8 mouse cellular contexts compared by ENCODE assay signal in genomic region chr15:81670231-81670640, GRCm38 (mm10). TPM values are rescaled to one million over a fixed set of nuclear protein-coding genes. Genes with fewer than 3 reads are reported as not detected.
DNase-seq lines count a peak whose midpoint lies in the region; ATAC-seq and TF ChIP-seq lines count a peak whose summit lies in the region.

No protein-coding gene starts in this region.

- H3K9ac ChIP-seq in hindbrain, embryonic 11.5 days (ENCODE audit: low read depth, low read length): no peak overlapping the region
- no peak overlapping the region for H3K9ac ChIP-seq in hindbrain, embryonic 13.5 days
- H3K9ac ChIP-seq in neural tube, embryonic 13.5 days: no peak overlapping the region

- TF ChIP-seq POLR2A in embryonic fibroblast, embryonic 13.5 days (IDR thresholded peaks at IDR 0.05; ENCODE audit: low read depth, low read length): no peak

- no peak for ATAC-seq in hindbrain, embryonic 11.5 days (ENCODE audit: low FRiP score)
- ATAC-seq in hindbrain, embryonic 13.5 days (ENCODE audit: low FRiP score): no peak
- peak; percentile 27; the same call in 1 of the 2 replicates for ATAC-seq in neural tube, embryonic 13.5 days (ENCODE audit: low read depth)

- no peaks in the 10 kb centered on the region for H3K4me1 ChIP-seq in hindbrain, embryonic 11.5 days (replicated peaks; ENCODE audit: control insufficient read depth, insufficient read depth, low read length)
- peaks cover under 1% of the 10 kb centered on the region for H3K4me1 ChIP-seq in hindbrain, embryonic 13.5 days (replicated peaks)
- peaks cover 47% of the 10 kb centered on the region for H3K4me1 ChIP-seq in E14TG2a.4 (replicated peaks; ENCODE audit: low read depth, low read length)
- no peaks in the 10 kb centered on the region for H3K4me1 ChIP-seq in embryonic fibroblast, embryonic 13.5 days (ENCODE audit: control insufficient read depth, insufficient read depth, low read length)
- H3K4me1 ChIP-seq in neural tube, embryonic 13.5 days (replicated peaks): peaks cover under 1% of the 10 kb centered on the region; the same call in 1 of the 2 replicates

- peak; percentile 63 for TF ChIP-seq CTCF in E14TG2a.4 (conservative IDR thresholded peaks at IDR 0.05; ENCODE audit: low read length)
- peak; percentile 51; the same call in 1 of the 2 replicates for TF ChIP-seq CTCF in embryonic fibroblast, embryonic 13.5 days (IDR thresholded peaks at IDR 0.05; ENCODE audit: borderline replicate concordance, insufficient read depth, low read length)

- H3K27me3 ChIP-seq in hindbrain, embryonic 11.5 days (ENCODE audit: control insufficient read depth, insufficient read depth, low read length): no peaks in the 10 kb centered on the region
- no peaks in the 10 kb centered on the region for H3K27me3 ChIP-seq in hindbrain, embryonic 13.5 days
- no peaks in the 10 kb centered on the region for H3K27me3 ChIP-seq in E14TG2a.4 (ENCODE audit: insufficient read depth, low read length)
- no peaks in the 10 kb centered on the region for H3K27me3 ChIP-seq in neural tube, embryonic 13.5 days

- no peaks in the 10 kb centered on the region for H3K9me3 ChIP-seq in hindbrain, embryonic 11.5 days (ENCODE audit: control insufficient read depth, low read length)
- no peaks in the 10 kb centered on the region for H3K9me3 ChIP-seq in hindbrain, embryonic 13.5 days
- H3K9me3 ChIP-seq in E14TG2a.4 (ENCODE audit: low read length): no peaks in the 10 kb centered on the region
- no peaks in the 10 kb centered on the region for H3K9me3 ChIP-seq in neural tube, embryonic 13.5 days

- H3K4me3 ChIP-seq in hindbrain, embryonic 11.5 days (ENCODE audit: low read depth, low read length): no peak overlapping the region
- H3K4me3 ChIP-seq in hindbrain, embryonic 13.5 days: no peak overlapping the region
- H3K4me3 ChIP-seq in E14TG2a.4 (replicated peaks; ENCODE audit: low read length): no peak overlapping the region
- no peak overlapping the region for H3K4me3 ChIP-seq in embryonic fibroblast, embryonic 13.5 days (ENCODE audit: insufficient read depth, low read length)
- no peak overlapping the region for H3K4me3 ChIP-seq in neural tube, embryonic 13.5 days

- peaks cover 2% of the 10 kb centered on the region; the same call in 1 of the 2 replicates for H3K36me3 ChIP-seq in hindbrain, embryonic 11.5 days (ENCODE audit: control insufficient read depth, insufficient read depth, low read length)
- H3K36me3 ChIP-seq in hindbrain, embryonic 13.5 days: peaks cover 61% of the 10 kb centered on the region
- H3K36me3 ChIP-seq in E14TG2a.4 (ENCODE audit: insufficient read depth, low read length): peaks cover 83% of the 10 kb centered on the region
- peaks cover 67% of the 10 kb centered on the region for H3K36me3 ChIP-seq in neural tube, embryonic 13.5 days

- no peak overlapping the region for H3K27ac ChIP-seq in hindbrain, embryonic 11.5 days (ENCODE audit: low read depth, low read length)
- no peak overlapping the region for H3K27ac ChIP-seq in hindbrain, embryonic 13.5 days
- H3K27ac ChIP-seq in embryonic fibroblast, embryonic 13.5 days (ENCODE audit: insufficient read depth, low read length): no peak overlapping the region
- no peak overlapping the region for H3K27ac ChIP-seq in neural tube, embryonic 13.5 days (replicated peaks)

- H3K4me2 ChIP-seq in hindbrain, embryonic 11.5 days (replicated peaks; ENCODE audit: low read depth, low read length): no peak overlapping the region
- no peak overlapping the region for H3K4me2 ChIP-seq in hindbrain, embryonic 13.5 days
- H3K4me2 ChIP-seq in neural tube, embryonic 13.5 days: no peak overlapping the region

- WGBS in hindbrain, embryonic 11.5 days: 78% methylated on average over 4 of the region's 4 CpGs
- WGBS in hindbrain, embryonic 13.5 days: 88% methylated on average over 4 of the region's 4 CpGs
- WGBS in neural tube, embryonic 13.5 days: 83% methylated on average over 4 of the region's 4 CpGs

- DNase-seq in hindbrain, embryonic 11.5 days (ENCODE audit: low spot score): peak; percentile 65
- DNase-seq in adrenal gland, postnatal 25 days: peak; percentile 51
- DNase-seq in layer of hippocampus, postnatal 36 days: peak; percentile 25 to 48
- DNase-seq in spleen, postnatal 14 days (ENCODE audit: low spot score in 2 of 2): no peak

RNA-seq across cellular contexts. Expression of gene L3mbtl2, which starts 6.5 kb away (rescaled TPM):
- polyA plus RNA-seq in hindbrain, embryonic 11.5 days (2014; fragmentation: Nextera tagmentation; extraction: Ambion mirVana): 26.4 and 26.7 TPM in 2 replicates
- polyA plus RNA-seq in hindbrain, embryonic 13.5 days (2015; fragmentation: Nextera tagmentation; extraction: Ambion mirVana): 28.6 and 29.5 TPM in 2 replicates
- total RNA-seq in adrenal gland, postnatal 25 days (2021): 20.6 and 22.8 TPM in 2 replicates
- polyA plus RNA-seq in embryonic fibroblast, embryonic 13.5 days (2011; ENCODE audit: insufficient read length, low read depth, missing spikeins): 7.8 and 9.5 TPM in 2 replicates
- 10 to 100 TPM; 34.6 to 37.5 TPM for total RNA-seq in layer of hippocampus, postnatal 36 days (2021)
- polyA plus RNA-seq in neural tube, embryonic 13.5 days (2015; fragmentation: Nextera tagmentation; extraction: Ambion mirVana): 23.1 and 27.0 TPM in 2 replicates

RNA-seq across cellular contexts. Expression of gene Chadl, which starts 26.9 kb away (rescaled TPM):
- 3.5 and 3.6 TPM in 2 replicates for polyA plus RNA-seq in hindbrain, embryonic 11.5 days (2014; fragmentation: Nextera tagmentation; extraction: Ambion mirVana)
- 13.5 and 14.2 TPM in 2 replicates for polyA plus RNA-seq in hindbrain, embryonic 13.5 days (2015; fragmentation: Nextera tagmentation; extraction: Ambion mirVana)
- 2.7 and 3.1 TPM in 2 replicates for total RNA-seq in adrenal gland, postnatal 25 days (2021)
- 1.1 and 2.3 TPM in 2 replicates for polyA plus RNA-seq in embryonic fibroblast, embryonic 13.5 days (2011; ENCODE audit: insufficient read length, low read depth, missing spikeins)
- 10 to 100 TPM; 11.5 to 12.6 TPM for total RNA-seq in layer of hippocampus, postnatal 36 days (2021)
- 12.3 and 13.8 TPM in 2 replicates for polyA plus RNA-seq in neural tube, embryonic 13.5 days (2015; fragmentation: Nextera tagmentation; extraction: Ambion mirVana)

Comparison
In these comparisons a context has a peak if more than half of its experiments do, and no peak if none do; other contexts are left out.
1. DNase-seq: peak in hindbrain, embryonic 11.5 days (single experiment), adrenal gland, postnatal 25 days (single experiment) and layer of hippocampus, postnatal 36 days (2 of 2); none in spleen, postnatal 14 days (0 of 2).